ENCODE assay signal across 8 mouse cellular contexts in the genomic region with DNA sequence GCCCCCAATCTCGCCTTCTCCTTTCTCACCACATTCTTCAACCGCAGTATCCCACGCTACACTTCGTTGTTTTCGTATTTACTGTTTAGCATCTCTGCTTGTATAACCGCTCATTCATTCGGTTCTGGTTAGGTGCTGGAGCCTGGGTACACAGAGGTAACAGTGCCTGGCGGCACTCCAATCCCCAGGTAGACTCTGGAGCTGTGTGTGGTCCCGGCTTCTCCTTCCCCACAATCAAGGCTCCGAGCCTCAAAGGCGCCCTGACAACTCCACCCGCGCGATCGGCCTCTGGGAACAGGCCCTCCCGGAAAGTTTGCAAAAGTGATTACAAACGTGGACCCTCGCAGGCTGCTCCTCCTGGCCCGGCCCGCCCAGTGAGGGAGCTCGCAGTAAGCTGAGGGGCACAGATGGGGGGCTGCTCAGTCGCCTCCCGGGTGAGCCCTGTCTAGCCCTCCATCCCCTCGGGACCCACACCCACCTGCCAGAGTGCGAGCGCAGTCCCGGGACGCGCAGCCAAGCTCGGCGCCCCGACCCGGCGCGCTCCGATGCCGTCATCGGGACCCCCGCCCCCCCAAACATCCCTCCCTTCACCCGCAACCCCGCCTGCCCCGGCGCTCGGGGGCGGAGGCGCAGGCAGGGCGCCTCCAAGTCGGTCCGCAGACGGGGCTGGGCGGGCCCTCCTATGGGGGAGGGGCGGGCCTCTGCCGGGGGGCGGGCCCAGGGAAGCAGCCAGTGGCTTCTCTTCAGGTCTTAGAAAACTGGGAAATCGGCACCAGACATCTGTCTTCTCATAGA. TPM values are rescaled to one million over a fixed set of nuclear protein-coding genes. Genes with fewer than 3 reads are reported as not detected.
A peak's percentile ranks its signal among the peaks of the same experiment; 100 is the strongest.
DNase-seq lines count a peak whose midpoint lies in the region; ATAC-seq lines count a peak whose summit lies in the region.

A gene (minus strand): TSS at position 534 of the 795 bp plus-strand sequence.

- H3K27me3 ChIP-seq in erythroblast, embryonic 14.5 days (ENCODE audit: control insufficient read depth), result peaks cover 42% of the 10 kb centered on the region
- H3K27me3 ChIP-seq in forebrain, embryonic 16.5 days (replicated peaks; ENCODE audit: control insufficient read depth, insufficient read depth, low read length), result no peaks in the 10 kb centered on the region; the same call in 1 of the 2 replicates
- H3K27me3 ChIP-seq in hindbrain, embryonic 11.5 days (ENCODE audit: control insufficient read depth, insufficient read depth, low read length), result peaks cover 2% of the 10 kb centered on the region; the same call in 1 of the 2 replicates
- H3K27me3 ChIP-seq in limb, embryonic 11.5 days (ENCODE audit: control insufficient read depth, insufficient read depth, low read length), result peaks cover 7% of the 10 kb centered on the region; the same call in 1 of the 2 replicates
- H3K27me3 ChIP-seq in midbrain, embryonic 11.5 days (ENCODE audit: control insufficient read depth, insufficient read depth, low read length), result peaks cover 9% of the 10 kb centered on the region; the same call in 1 of the 2 replicates
- 0 out of 2 replicates have a peak, but pooled peaks cover 3% of the 10 kb centered on the region for H3K27me3 ChIP-seq in splenic B cell, adult 2 months (ENCODE audit: control insufficient read depth, insufficient read depth, low read length, poor library complexity, severe bottlenecking)

- no peaks in the 10 kb centered on the region for H3K36me3 ChIP-seq in erythroblast, embryonic 14.5 days (ENCODE audit: control insufficient read depth)
- H3K36me3 ChIP-seq in forebrain, embryonic 16.5 days (ENCODE audit: control insufficient read depth, insufficient read depth), result no peaks in the 10 kb centered on the region
- H3K36me3 ChIP-seq in hindbrain, embryonic 11.5 days (ENCODE audit: control insufficient read depth, insufficient read depth, low read length), result no peaks in the 10 kb centered on the region
- no peaks in the 10 kb centered on the region; the same call in 1 of the 2 replicates for H3K36me3 ChIP-seq in limb, embryonic 11.5 days (ENCODE audit: control insufficient read depth, insufficient read depth, low read length)
- H3K36me3 ChIP-seq in midbrain, embryonic 11.5 days (ENCODE audit: control insufficient read depth, insufficient read depth, low read length), result no peaks in the 10 kb centered on the region
- no peaks in the 10 kb centered on the region for H3K36me3 ChIP-seq in splenic B cell, adult 2 months (ENCODE audit: control insufficient read depth, insufficient read depth, low read length, poor library complexity, severe bottlenecking)

- no peak for ATAC-seq in erythroblast, adult 5-6 weeks (replicated peaks; ENCODE audit: low FRiP score, poor library complexity, severe bottlenecking)
- peak; percentile 89 for ATAC-seq in forebrain, embryonic 16.5 days
- peak; percentile 90 for ATAC-seq in hindbrain, embryonic 11.5 days (ENCODE audit: low FRiP score)
- peak; percentile 92 for ATAC-seq in limb, embryonic 11.5 days (ENCODE audit: insufficient number of reproducible peaks, low FRiP score, low TSS enrichment, low read depth)
- ATAC-seq in midbrain, embryonic 11.5 days (ENCODE audit: low FRiP score), result peak; percentile 93

- WGBS in forebrain, embryonic 16.5 days, result under 1% methylated on average over 51 of the region's 55 CpGs
- under 1% methylated on average over 48 of the region's 55 CpGs for WGBS in hindbrain, embryonic 11.5 days
- WGBS in limb, embryonic 11.5 days, result under 1% methylated on average over 45 of the region's 55 CpGs
- under 1% methylated on average over 42 of the region's 55 CpGs for WGBS in midbrain, embryonic 11.5 days

- peak within 1 kb of the TSS; percentile 78 for H3K4me2 ChIP-seq in forebrain, embryonic 16.5 days (ENCODE audit: low read length)
- H3K4me2 ChIP-seq in hindbrain, embryonic 11.5 days (replicated peaks; ENCODE audit: low read depth, low read length), result peak within 1 kb of the TSS; percentile 89
- H3K4me2 ChIP-seq in limb, embryonic 11.5 days (ENCODE audit: low read depth, severe bottlenecking), result peak within 1 kb of the TSS; percentile 80
- H3K4me2 ChIP-seq in midbrain, embryonic 11.5 days, result peak within 1 kb of the TSS; percentile 81

- DNase-seq in adrenal gland, postnatal 36 days, result peak; percentile 89 to 95
- peak; percentile 90 for DNase-seq in hindbrain, embryonic 11.5 days (ENCODE audit: low spot score)
- DNase-seq in limb, embryonic 11.5 days (ENCODE audit: low spot score), result peak; percentile 93
- DNase-seq in midbrain, embryonic 11.5 days (ENCODE audit: low spot score, missing footprints), result peak; percentile 98
- peak; percentile 12 for DNase-seq in splenic B cell, adult 2 months (ENCODE audit: low read depth, low spot score)

- H3K4me1 ChIP-seq in erythroblast, embryonic 14.5 days (ENCODE audit: control insufficient read depth), result peaks cover 13% of the 10 kb centered on the region
- H3K4me1 ChIP-seq in forebrain, embryonic 16.5 days (replicated peaks; ENCODE audit: control insufficient read depth, insufficient read depth, low read length), result peaks cover 15% of the 10 kb centered on the region
- H3K4me1 ChIP-seq in hindbrain, embryonic 11.5 days (replicated peaks; ENCODE audit: control insufficient read depth, insufficient read depth, low read length), result no peaks in the 10 kb centered on the region
- H3K4me1 ChIP-seq in limb, embryonic 11.5 days (ENCODE audit: control insufficient read depth, insufficient read depth, low read length), result peaks cover 5% of the 10 kb centered on the region
- H3K4me1 ChIP-seq in midbrain, embryonic 11.5 days (ENCODE audit: control insufficient read depth, insufficient read depth, low read length), result peaks cover 9% of the 10 kb centered on the region

- H3K9ac ChIP-seq in forebrain, embryonic 16.5 days (replicated peaks; ENCODE audit: low read depth, low read length), result peak within 1 kb of the TSS; percentile 63
- H3K9ac ChIP-seq in hindbrain, embryonic 11.5 days (ENCODE audit: low read depth, low read length), result peak within 1 kb of the TSS; percentile 37
- H3K9ac ChIP-seq in limb, embryonic 11.5 days (ENCODE audit: low read length), result peak within 1 kb of the TSS; percentile 75
- peak within 1 kb of the TSS; percentile 75 for H3K9ac ChIP-seq in midbrain, embryonic 11.5 days (ENCODE audit: low read length)

- no peaks in the 10 kb centered on the region for H3K9me3 ChIP-seq in erythroblast, embryonic 14.5 days (ENCODE audit: control insufficient read depth, low read length)
- H3K9me3 ChIP-seq in forebrain, embryonic 16.5 days (ENCODE audit: control insufficient read depth, low read length), result no peaks in the 10 kb centered on the region
- H3K9me3 ChIP-seq in hindbrain, embryonic 11.5 days (ENCODE audit: control insufficient read depth, low read length), result no peaks in the 10 kb centered on the region
- H3K9me3 ChIP-seq in limb, embryonic 11.5 days (ENCODE audit: control insufficient read depth, low read length), result no peaks in the 10 kb centered on the region
- no peaks in the 10 kb centered on the region for H3K9me3 ChIP-seq in midbrain, embryonic 11.5 days (ENCODE audit: control insufficient read depth, low read length)

- peak within 1 kb of the TSS; percentile 58 for H3K4me3 ChIP-seq in erythroblast, embryonic 14.5 days (replicated peaks)
- peak within 1 kb of the TSS; percentile 62 for H3K4me3 ChIP-seq in forebrain, embryonic 16.5 days (replicated peaks; ENCODE audit: low read length)
- H3K4me3 ChIP-seq in hindbrain, embryonic 11.5 days (ENCODE audit: low read depth, low read length), result peak within 1 kb of the TSS; percentile 73
- H3K4me3 ChIP-seq in limb, embryonic 11.5 days (ENCODE audit: low read depth, low read length), result peak within 1 kb of the TSS; percentile 84
- H3K4me3 ChIP-seq in midbrain, embryonic 11.5 days (ENCODE audit: low read depth, low read length), result peak within 1 kb of the TSS; percentile 68

- no peak within 1 kb of the TSS for H3K27ac ChIP-seq in forebrain, embryonic 16.5 days (ENCODE audit: low read length)
- no peak within 1 kb of the TSS for H3K27ac ChIP-seq in hindbrain, embryonic 11.5 days (ENCODE audit: low read depth, low read length)
- H3K27ac ChIP-seq in limb, embryonic 11.5 days (replicated peaks; ENCODE audit: low read depth, low read length), result no peak within 1 kb of the TSS
- peak within 1 kb of the TSS; percentile 48 for H3K27ac ChIP-seq in midbrain, embryonic 11.5 days (ENCODE audit: low read depth, low read length)

RNA-seq across cellular contexts. Expression of the gene that starts here (rescaled TPM):
- 0.01 and 0.05 TPM in 2 replicates for polyA plus RNA-seq in erythroblast, embryonic 14.5 days (2012)
- total RNA-seq in erythroblast, adult 5-6 weeks (2015; ENCODE audit: low replicate concordance), result 0.42 TPM in 1 of 2 replicates, not detected in the other
- total RNA-seq in erythroblast, adult 5-6 weeks (2017; ENCODE audit: low replicate concordance), result 0.09 TPM in 1 of 2 replicates, not detected in the other
- 1 to 10 TPM; 4.1 TPM for total RNA-seq in adrenal gland, postnatal 36 days (2021)
- polyA plus RNA-seq in forebrain, embryonic 16.5 days (2015; fragmentation: Nextera tagmentation; extraction: Ambion mirVana), result 2.3 TPM in 2 replicates
- polyA plus RNA-seq in hindbrain, embryonic 11.5 days (2014; fragmentation: Nextera tagmentation; extraction: Ambion mirVana), result 2.7 and 3.0 TPM in 2 replicates
- 6.1 and 6.3 TPM in 2 replicates for polyA plus RNA-seq in limb, embryonic 11.5 days (2014; fragmentation: Nextera tagmentation; extraction: Ambion mirVana)
- polyA plus RNA-seq in midbrain, embryonic 11.5 days (2014; fragmentation: Nextera tagmentation; extraction: Ambion mirVana), result 2.8 and 4.7 TPM in 2 replicates

Comparison
In these comparisons a context has a peak if more than half of its experiments do, and no peak if none do; other contexts are left out.
1. DNase-seq: peak in every context shown above with its lines; median percentile 98 in midbrain, embryonic 11.5 days; 93 in limb, embryonic 11.5 days; 92 in adrenal gland, postnatal 36 days; 90 in hindbrain, embryonic 11.5 days; 12 in splenic B cell, adult 2 months.